Mouse (Mus musculus): ENCODE results near the gene Lrrc8c. TPM values are rescaled to one million over a fixed set of nuclear protein-coding genes. Genes with fewer than 3 reads are reported as not detected.
A peak's percentile ranks its signal among the peaks of the same experiment; 100 is the strongest.

The Lrrc8c gene
- total and polyA plus RNA-seq, 3 experiments, result 33.0 to 46.0 TPM; not detected in 1

- Histone ChIP-seq H3K36me3 (ENCODE audit: control insufficient read depth in 1 of 2, insufficient read depth in 2 of 2, low read length in 2 of 2) (peaks cover 13 to 65% of the 10 kb centered on the region in 2 experiments), H3K27ac (ENCODE audit: control insufficient read depth, low read depth, low read length) (peak overlapping the region; percentile 96), H3K9me3 (replicated peaks; ENCODE audit: insufficient read depth, low read length) (no peaks in the 10 kb centered on the region), H3K9ac (ENCODE audit: control insufficient read depth, low read depth, low read length, poor library complexity, severe bottlenecking) (peak overlapping the region; percentile 62), H3K4me3 (ENCODE audit: control insufficient read depth in 1 of 2, insufficient read depth in 1 of 2, low read depth in 2 of 2, low read length in 2 of 2) (peak overlapping the region; percentile 3 to 15; a peak in 2 of 4 replicates), H3K27me3 (ENCODE audit: control insufficient read depth in 1 of 2, insufficient read depth in 2 of 2, low read length in 2 of 2) (no peaks in the 10 kb centered on the region), H3K4me1 (ENCODE audit: control insufficient read depth in 1 of 2, insufficient read depth in 2 of 2, low read length in 2 of 2) (peaks cover 51 to 56% of the 10 kb centered on the region in 2 experiments), H3K79me2 (ENCODE audit: control insufficient read depth, insufficient read depth, low read length, poor library complexity) (peaks cover 43% of the 10 kb centered on the region)
- DNase-seq (ENCODE audit: low read depth, low spot score), result peak; percentile 81
- TF ChIP-seq EP300 (IDR thresholded peaks at IDR 0.05; ENCODE audit: low read depth in 1 of 2, low read length in 2 of 2), result peak; percentile 54 to 88; a peak in 2 of 4 replicates
- no peak for TF ChIP-seq GABPA (IDR thresholded peaks at IDR 0.05; ENCODE audit: low read depth, low read length)
- peak; percentile 61; the same call in 1 of the 2 replicates for TF ChIP-seq RCOR1 (IDR thresholded peaks at IDR 0.05; ENCODE audit: low read depth, low read length)
- no peak for TF ChIP-seq CHD1 (IDR thresholded peaks at IDR 0.05; ENCODE audit: low read depth, low read length)
- TF ChIP-seq ELF1 (IDR thresholded peaks at IDR 0.05; ENCODE audit: low read depth, low read length), result peak; percentile 27; the same call in 1 of the 2 replicates
- no peak for TF ChIP-seq SMC3 (IDR thresholded peaks at IDR 0.05; ENCODE audit: low read depth, low read length)
- no peak for TF ChIP-seq ZC3H11A (IDR thresholded peaks at IDR 0.05; ENCODE audit: low read depth, low read length)
- TF ChIP-seq MEF2A (IDR thresholded peaks at IDR 0.05; ENCODE audit: extremely low read depth, insufficient replicate concordance, low read depth, low read length, poor library complexity, severe bottlenecking), result no peak
- TF ChIP-seq TCF12 (IDR thresholded peaks at IDR 0.05; ENCODE audit: low read depth, low read length), result peak; percentile 87
- peak; percentile 93 for TF ChIP-seq ZNF384 (IDR thresholded peaks at IDR 0.05; ENCODE audit: low read depth, low read length)
- no peak for TF ChIP-seq E2F4 (IDR thresholded peaks at IDR 0.05; ENCODE audit: borderline replicate concordance, low read depth, low read length)
- TF ChIP-seq TBP (IDR thresholded peaks at IDR 0.05; ENCODE audit: low read depth, low read length), result no peak
- peak; percentile 89 for TF ChIP-seq ETS1 (IDR thresholded peaks at IDR 0.05; ENCODE audit: low read depth, low read length)
- no peak for TF ChIP-seq RAD21 (IDR thresholded peaks at IDR 0.05; ENCODE audit: low read depth, low read length)
- TF ChIP-seq NELFE (IDR thresholded peaks at IDR 0.05; ENCODE audit: low read depth, low read length), result no peak
- peak; percentile 33; the same call in 1 of the 2 replicates for TF ChIP-seq MAX (IDR thresholded peaks at IDR 0.05; ENCODE audit: low read length)
- TF ChIP-seq MXI1 (IDR thresholded peaks at IDR 0.05; ENCODE audit: low read depth, low read length), result peak; percentile 77
- TF ChIP-seq HCFC1 (IDR thresholded peaks at IDR 0.05; ENCODE audit: low read depth, low read length), result peak; percentile 38; the same call in 1 of the 2 replicates
- TF ChIP-seq USF2 (IDR thresholded peaks at IDR 0.05; ENCODE audit: borderline replicate concordance in 1 of 2, insufficient read depth in 1 of 2, low read depth in 1 of 2, low read length in 2 of 2), result no peak
- no peak for TF ChIP-seq CHD2 (IDR thresholded peaks at IDR 0.05; ENCODE audit: low read length)
- TF ChIP-seq ZMIZ1 (IDR thresholded peaks at IDR 0.05; ENCODE audit: low read depth, low read length), result no peak
- TF ChIP-seq POLR2AphosphoS5 (IDR thresholded peaks at IDR 0.05; ENCODE audit: borderline replicate concordance, low read depth, low read length), result no peak
- peak; percentile 60; the same call in 1 of the 2 replicates for TF ChIP-seq SIN3A (IDR thresholded peaks at IDR 0.05; ENCODE audit: low read length)
- no peak for TF ChIP-seq ZKSCAN1 (IDR thresholded peaks at IDR 0.05; ENCODE audit: low read depth, low read length)
- no peak for TF ChIP-seq MAFK (IDR thresholded peaks at IDR 0.05; ENCODE audit: borderline replicate concordance, low read depth, low read length)
- TF ChIP-seq BHLHE40 (IDR thresholded peaks at IDR 0.05; ENCODE audit: borderline replicate concordance, low read depth, low read length), result peak; percentile 40; the same call in 1 of the 2 replicates
- TF ChIP-seq USF1 (IDR thresholded peaks at IDR 0.05; ENCODE audit: low read depth, low read length), result 0 out of 2 replicates have a peak, but pooled peaks have one; percentile 13
- no peak for TF ChIP-seq CTCF (IDR thresholded peaks at IDR 0.05 in 2 of 3, conservative IDR thresholded peaks at IDR 0.05 in 1 of 3; ENCODE audit: control insufficient read depth in 1 of 3, insufficient read depth in 1 of 3, low read depth in 2 of 3, low read length in 3 of 3, poor library complexity in 1 of 3, severe bottlenecking in 1 of 3)
- TF ChIP-seq KAT2A (conservative IDR thresholded peaks at IDR 0.05; ENCODE audit: low read depth, low read length), result no peak
- peak; percentile 75 for TF ChIP-seq MYB (IDR thresholded peaks at IDR 0.05; ENCODE audit: low read depth, low read length)
- peak; percentile 31; the same call in 1 of the 2 replicates for TF ChIP-seq TAL1 (IDR thresholded peaks at IDR 0.05; ENCODE audit: low read length)
- peak; percentile 42; the same call in 1 of the 2 replicates for TF ChIP-seq MYC (IDR thresholded peaks at IDR 0.05; ENCODE audit: low read depth, low read length)
- TF ChIP-seq GATA1 (IDR thresholded peaks at IDR 0.05; ENCODE audit: low read depth, low read length), result peak; percentile 72
- no peak for TF ChIP-seq NRF1 (IDR thresholded peaks at IDR 0.05; ENCODE audit: insufficient read depth, low read depth, low read length, poor library complexity, severe bottlenecking)
- TF ChIP-seq UBTF (IDR thresholded peaks at IDR 0.05; ENCODE audit: borderline replicate concordance, insufficient read depth, low read depth, low read length), result no peak
- TF ChIP-seq POLR2A (IDR thresholded peaks at IDR 0.05; ENCODE audit: control insufficient read depth in 1 of 2, insufficient read depth in 1 of 2, low read depth in 1 of 2, low read length in 2 of 2, poor library complexity in 1 of 2), result no peak
Observed at GRCm38 (mm10) chr5:105526107-105526645, 7.0 kb downstream of the Lrrc8c start.

Measured in MEL (cell line).